Mouse (Mus musculus) C2C12 (cell line): ENCODE measurements around the gene Msi2.

ENCODE experiments used
- CTCF ChIP-seq: IDR thresholded peaks from one replicate; pipeline ENCODE4 v1.5.1; 2011; ENCODE audit not compliant: control insufficient read depth, insufficient read depth, insufficient read length
- MAX ChIP-seq: IDR thresholded peaks from one replicate; pipeline ENCODE4 v1.6.1; 2011; ENCODE audit warnings: mild to moderate bottlenecking, control low read depth

DNA sequence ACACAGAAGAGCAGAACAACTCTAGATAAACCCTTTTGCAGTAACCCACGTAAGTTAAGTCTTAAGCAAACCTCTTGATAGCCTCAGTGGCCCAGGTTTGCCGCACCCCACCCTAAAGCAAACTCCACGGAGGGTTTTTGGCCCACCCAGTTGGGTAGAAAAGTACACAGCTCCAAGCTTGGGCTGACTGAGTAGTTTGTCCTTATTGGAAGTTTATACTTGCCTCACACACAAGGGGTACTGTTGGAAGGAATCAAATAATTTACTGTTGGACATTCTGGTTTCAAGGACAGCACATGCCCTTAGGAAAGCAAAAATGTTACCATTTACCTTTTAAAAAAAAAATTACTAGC, 63.1 kb downstream of the Msi2 start:
- TF ChIP-seq CTCF = no peak
- TF ChIP-seq MAX = no peak
